Mouse (Mus musculus): ENCODE results near the gene Cxcl12.

- no peak for TF ChIP-seq CTCF (IDR thresholded peaks at IDR 0.05; ENCODE audit: control insufficient read depth, insufficient read depth, insufficient read length)
- TF ChIP-seq MYOD1 (IDR thresholded peaks at IDR 0.05; ENCODE audit: control insufficient read depth, insufficient read length, low read depth) = no peak
- no peak for TF ChIP-seq CEBPB (IDR thresholded peaks at IDR 0.05; ENCODE audit: low read depth)
- no peak for TF ChIP-seq USF1 (IDR thresholded peaks at IDR 0.05; ENCODE audit: low read depth)
- no peak for TF ChIP-seq MAX (IDR thresholded peaks at IDR 0.05)
- no peak for TF ChIP-seq FOSL1 (IDR thresholded peaks at IDR 0.05; ENCODE audit: insufficient read depth, low read length, poor library complexity, severe bottlenecking)
Observed at GRCm38 (mm10) chr6:117204112-117204511, 35.8 kb downstream of the Cxcl12 start.

All from C2C12 (cell line).